Mouse (Mus musculus) erythroblast, adult 5-6 weeks (primary cell): ENCODE measurements around the gene Mcrip2. TPM values are rescaled to one million over a fixed set of nuclear protein-coding genes. Genes with fewer than 3 reads are reported as not detected.
"Not testable (repeated sequence)": the region's sequence is repeated elsewhere in the genome, so short reads cannot be mapped to it uniquely, and the experiment has no call there.

ENCODE experiments used
- ATAC-seq: replicated peaks from 2 replicates; pipeline ENCODE4 v1.8.0; 2016; ENCODE audit warnings: moderate number of reproducible peaks, mild to moderate bottlenecking, moderate TSS enrichment, inconsistent platforms; ENCODE audit not compliant: poor library complexity, low FRiP score, severe bottlenecking
- total RNA-seq, 2 experiments: library from RNA; stranded (forward) in 1 of 2; stranded (reverse) in 1 of 2; fragments of 150-400 nt in 1 of 2; fragments of 200-764, 138-1000 nt in 1 of 2; gene quantifications; 2 replicates each; pipeline versions ENCODE4 v1.2.3 to v1.2.4; 2015 to 2017; ENCODE audit warnings: low replicate concordance in 2 of 2

The Mcrip2 gene
- total RNA-seq, 2 experiments from 2014 or later: 8.0 to 9.4 TPM

- no peak for ATAC-seq
These were observed 13.1 kb upstream of the Mcrip2 start for GRCm38 (mm10) chr17:25881691-25882090.

DNA sequence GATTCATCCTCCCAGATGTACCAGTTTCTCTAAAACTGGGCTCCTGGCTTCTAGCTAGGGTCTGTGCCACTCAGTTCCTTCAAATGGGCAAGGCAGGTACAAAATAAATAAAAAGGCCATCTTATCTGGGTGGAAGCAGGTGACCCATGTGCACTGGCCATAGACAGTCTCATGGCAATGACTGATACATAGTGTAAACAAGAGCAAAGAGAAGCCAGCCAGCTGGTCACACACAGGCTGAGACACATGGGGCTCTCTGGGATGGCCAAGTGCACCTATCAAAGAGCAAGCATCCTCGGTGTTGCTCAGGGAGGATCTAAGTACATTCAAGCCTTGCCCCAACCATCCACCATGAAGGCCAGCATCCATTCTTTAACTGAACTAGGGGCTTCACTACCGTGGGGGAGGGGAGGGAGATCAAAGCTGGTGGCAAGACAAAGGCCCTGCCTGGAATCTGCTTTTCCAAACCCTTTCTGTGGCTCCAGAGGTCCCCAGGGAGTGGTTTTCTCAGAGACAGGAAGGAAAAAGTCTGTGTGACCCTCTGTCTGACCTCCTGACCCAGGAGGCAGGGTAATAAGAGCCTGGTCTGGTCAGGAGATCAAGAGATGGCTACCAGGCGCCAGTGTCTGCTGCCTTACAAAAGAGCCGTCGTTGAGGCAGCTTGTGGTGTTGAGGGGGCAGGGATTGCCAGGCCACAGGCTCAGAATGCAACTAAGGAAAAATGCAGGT lies 12.5 kb upstream of the Mcrip2 start:
- ATAC-seq: no peak

DNA sequence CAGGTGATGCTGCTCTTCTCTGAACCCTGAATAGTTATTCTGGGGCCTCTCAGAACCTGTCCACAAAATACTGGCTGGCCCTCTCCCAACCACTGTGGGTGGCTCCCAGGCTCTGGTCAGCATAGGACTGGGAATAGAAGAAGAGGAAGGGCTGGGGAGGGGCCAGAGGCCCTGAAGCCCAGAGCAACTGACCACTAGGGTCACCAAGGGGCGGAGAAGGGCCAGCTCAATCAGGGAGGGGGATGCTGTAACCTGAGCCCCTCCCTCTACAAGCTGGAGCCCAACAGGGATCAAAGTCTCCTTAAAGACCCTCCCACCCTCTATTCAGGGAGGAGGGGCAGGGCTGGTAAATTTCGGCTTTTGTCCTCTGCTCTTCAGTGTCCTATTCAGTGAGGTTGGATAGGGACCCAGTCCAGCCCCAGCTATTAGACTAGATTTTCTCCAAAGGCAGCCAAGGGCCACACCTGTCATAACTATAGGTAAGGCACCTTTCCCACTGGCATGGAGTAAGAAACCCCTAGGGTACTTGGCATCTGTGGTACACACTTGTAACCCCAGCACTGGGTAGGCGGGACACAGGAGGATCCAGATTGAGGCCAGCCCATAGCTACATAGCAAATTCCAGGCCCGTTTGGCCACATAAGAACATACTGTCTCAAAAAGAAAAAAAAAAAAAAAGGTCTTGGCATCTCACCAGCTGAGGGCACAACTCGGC lies 11.8 kb upstream of the Mcrip2 start, which contains the start of gene Wfikkn1:
Gene Wfikkn1, minus strand, starts transcription at position 663 of the 715 bp plus-strand sequence.
- ATAC-seq: no peak

- no peak for ATAC-seq
These were observed 11.2 kb upstream of the Mcrip2 start for GRCm38 (mm10) chr17:25879750-25880149.

- ATAC-seq: no peak
These were observed 10.7 kb upstream of the Mcrip2 start for GRCm38 (mm10) chr17:25879261-25879660.

GRCm38 (mm10) chr17:25878611-25879180 lies 10.1 kb upstream of the Mcrip2 start:
- ATAC-seq: no peak

GRCm38 (mm10) chr17:25877741-25878610 lies 9.4 kb upstream of the Mcrip2 start:
- ATAC-seq: no peak

GRCm38 (mm10) chr17:25877025-25877424 lies 8.5 kb upstream of the Mcrip2 start:
- ATAC-seq: no peak

DNA sequence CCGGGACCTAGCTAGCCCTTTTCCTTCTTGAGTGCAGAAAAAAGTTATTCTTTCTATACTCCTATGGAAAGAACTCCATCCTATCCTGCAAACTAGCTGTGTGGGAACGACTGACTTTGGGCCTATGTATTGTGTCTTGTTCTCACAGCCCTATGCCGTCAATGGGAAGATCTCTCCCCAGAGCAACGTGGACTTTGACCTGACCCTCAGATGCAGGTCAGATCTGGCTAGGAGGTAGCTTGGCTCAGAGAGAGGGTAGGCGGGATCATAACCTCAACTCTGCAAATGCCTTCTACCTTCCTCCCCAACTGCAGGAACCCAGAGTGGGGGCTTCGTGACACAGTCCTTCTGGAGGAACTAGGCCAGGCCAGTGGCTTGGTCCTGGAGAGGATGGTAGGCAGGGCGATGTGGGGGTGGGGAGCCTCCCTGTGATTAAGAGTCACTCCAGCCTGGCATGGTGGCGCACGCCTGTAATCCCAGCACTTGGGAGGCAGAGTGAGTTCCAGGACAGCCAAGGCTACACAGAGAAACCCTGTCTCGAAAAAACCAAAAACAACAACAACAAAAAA lies 7.9 kb upstream of the Mcrip2 start:
- no peak for ATAC-seq

DNA sequence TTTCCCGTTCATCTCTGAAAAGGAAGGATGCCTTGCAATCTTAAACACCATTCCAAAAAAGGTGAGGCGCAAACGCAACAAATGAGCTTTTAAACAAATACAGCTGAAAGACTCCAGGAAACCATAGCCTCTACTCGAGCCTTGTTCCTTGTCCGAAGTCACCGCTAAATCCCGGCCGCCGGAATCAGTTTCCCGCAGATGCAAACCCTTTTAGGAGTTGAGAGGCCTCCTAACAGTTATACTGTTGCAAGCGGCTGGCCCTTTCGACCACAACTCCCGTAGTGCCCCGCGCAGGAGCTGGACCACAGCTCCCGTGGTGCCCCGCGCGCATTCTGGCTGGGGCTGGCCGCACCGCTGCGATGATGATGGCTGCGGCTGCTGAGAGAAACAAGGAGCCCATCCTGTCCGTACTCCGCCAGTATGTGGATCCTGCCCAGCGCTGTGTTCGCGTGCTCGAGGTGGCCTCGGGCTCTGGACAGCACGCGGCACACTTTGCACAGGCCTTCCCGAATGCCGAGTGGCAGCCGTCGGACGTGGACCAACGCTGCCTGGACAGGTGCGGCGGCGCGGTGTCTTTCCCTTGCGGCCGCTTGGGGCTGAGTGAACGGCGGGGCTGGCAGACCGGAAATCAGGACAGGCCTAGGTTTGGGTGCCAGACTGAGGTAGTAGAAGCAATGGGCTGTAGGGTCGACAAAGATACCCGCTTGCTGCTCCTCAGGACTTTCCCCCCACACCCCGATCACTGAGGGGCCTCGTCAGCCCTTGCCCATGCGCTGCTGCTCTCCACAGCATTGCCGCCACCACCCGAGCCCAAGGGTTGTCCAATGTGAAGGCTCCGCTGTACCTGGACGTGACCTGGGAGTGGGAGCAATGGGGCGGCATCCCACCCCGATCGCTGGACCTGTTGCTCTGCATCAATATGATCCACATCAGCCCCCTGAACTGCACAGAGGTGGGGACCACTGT lies 6.9 kb upstream of the Mcrip2 start:
- ATAC-seq: peak; percentile 84

DNA sequence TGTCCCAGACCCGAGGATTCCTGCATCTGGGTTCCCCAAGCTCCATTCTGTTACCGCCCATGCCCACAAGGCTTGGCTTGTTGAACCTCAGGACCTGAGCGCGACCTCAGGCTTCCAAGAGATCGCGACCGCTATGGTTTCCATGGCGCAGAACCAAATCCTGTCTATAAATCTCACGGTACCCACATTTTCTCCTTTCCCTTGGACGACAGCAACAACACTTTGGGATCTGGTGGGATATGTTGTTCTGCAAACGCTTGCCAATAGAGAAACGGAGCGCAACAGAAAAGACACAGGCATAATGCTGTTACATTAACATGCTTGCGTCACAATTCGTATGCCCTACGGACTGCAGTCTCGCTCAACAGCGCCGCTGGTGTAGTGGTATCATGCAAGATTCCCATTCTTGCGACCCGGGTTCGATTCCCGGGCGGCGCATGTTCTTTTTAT lies 6.2 kb upstream of the Mcrip2 start, which contains the start of gene Mettl26:
Gene Mettl26, plus strand, starts transcription at position 354 of the 450 bp plus-strand sequence.
- peak; percentile 71 for ATAC-seq

DNA sequence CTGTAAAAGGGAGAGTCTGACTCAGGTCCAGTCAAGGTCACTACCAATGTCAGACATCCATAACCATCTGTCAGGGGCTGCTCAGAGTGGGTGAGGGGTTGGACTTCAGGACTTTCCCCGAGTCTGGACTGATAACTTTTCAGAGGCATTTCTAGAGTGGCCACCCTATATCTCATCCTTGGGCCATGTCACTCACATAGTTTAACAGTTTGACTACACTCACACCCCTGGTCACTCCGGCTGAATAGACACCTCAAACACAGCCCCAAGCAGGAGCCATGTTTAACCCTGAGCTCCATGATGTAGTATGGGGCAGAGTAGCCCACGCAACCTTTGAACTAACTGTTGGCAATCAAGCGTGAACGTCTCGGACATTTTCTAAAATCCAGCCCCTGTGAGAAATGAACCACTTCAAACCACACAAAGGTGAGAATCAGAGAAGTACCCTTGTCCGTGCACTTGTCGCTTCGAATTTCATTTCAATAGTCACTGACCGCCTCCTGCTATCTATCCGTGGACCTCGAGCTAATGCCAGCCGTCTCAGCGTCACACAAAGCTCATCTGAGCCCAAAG lies 5.7 kb upstream of the Mcrip2 start:
- no peak for ATAC-seq

DNA sequence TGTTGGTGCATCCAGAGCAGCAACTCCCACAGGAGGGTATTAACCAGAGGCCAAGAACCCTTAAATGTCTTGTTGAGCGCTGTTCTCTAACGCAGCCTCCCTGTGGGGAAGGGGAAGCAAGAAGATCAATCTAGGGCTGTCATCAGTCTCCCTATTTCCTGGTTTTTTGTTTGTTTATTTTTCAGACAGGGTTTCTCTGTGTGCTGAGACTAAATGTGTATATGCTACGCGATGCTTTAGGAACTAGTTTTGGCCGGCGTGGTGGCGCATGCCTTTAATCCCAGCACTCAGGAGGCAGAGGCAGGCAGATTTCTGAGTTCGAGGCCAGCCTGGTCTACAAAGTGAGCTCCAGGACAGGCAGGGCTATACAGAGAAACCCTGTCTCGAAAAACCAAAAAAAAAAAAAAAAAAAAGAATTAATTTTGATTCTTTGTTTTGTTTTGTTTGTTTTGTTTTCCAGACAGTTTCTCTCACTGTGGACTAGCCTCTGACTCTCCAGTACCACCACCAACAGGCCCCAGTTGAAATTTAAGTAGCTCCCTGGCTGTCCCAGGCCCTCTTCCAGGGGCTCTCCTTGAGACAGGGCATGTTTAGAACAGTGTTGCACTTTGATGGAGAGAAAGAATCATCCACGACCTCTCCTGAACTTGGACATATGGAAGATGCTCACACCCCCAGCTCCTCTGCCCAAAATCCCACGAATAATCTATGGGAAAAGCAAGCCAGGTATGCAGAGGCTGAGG lies 5.0 kb upstream of the Mcrip2 start:
- no peak for ATAC-seq

GRCm38 (mm10) chr17:25872676-25873075 lies 4.1 kb upstream of the Mcrip2 start:
- ATAC-seq: no peak

DNA sequence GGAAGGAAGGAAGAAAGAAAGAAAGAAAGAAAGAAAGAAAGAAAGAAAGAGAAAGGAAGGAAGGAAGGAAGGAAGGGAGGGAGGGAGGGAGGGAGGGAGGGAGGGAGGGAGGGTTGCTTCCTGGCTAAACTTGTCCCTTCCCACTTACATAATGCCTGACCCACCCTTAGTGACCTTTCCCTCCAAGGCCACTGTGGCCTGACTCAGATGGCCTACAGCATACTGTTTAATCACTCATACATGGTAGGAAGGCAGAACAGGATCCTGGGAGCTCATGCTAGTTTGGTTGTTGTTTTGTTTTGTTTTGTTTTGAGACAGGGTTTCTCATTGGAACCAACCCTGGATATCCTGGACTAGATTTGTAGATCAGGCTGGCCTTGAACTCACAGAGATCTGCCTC lies 3.0 kb upstream of the Mcrip2 start:
- not testable (repeated sequence) for ATAC-seq

DNA sequence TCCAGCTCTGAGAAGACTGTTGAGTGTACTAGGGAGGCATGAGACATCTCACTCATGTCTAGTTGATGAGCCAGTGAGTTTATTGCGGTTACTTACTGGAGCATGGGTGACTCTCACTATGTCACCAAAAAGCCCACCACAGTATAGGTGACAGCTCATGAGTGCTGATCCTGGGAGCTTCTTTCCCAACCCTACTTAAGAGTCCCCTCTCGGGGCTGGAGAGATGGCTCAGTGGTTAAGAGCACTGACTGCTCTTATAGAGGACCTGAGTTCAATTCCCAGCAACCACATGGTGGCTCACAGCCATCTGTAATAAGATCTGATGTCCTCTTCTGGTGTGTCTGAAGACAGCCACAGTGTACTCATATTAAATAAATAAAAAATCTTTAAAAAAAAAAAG lies 1.4 kb upstream of the Mcrip2 start:
- no peak for ATAC-seq

DNA sequence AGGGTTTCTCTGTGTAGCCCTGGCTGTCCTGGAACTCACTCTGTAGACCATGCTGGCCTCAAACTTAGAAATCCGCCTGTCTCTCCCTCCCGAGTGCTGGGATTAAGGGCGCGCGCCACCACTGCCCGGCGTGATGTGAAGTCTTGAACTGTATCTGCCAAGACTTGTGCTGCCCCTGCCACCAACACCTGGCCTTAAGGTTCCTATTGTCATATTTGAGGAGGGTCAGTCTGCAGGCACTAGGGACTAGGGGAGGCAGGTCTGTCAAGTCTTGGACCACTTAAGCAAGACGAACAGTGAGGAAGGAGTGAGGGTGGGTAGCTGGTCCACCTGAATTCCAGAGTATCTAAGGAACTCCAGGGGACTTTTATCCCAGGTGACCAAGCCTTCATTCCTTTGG lies 934 bp upstream of the Mcrip2 start:
- ATAC-seq: no peak
